Mouse (Mus musculus): ENCODE measurements around the gene Commd1. TPM values are rescaled to one million over a fixed set of nuclear protein-coding genes. Genes with fewer than 3 reads are reported as not detected.

The Commd1 gene
- polyA plus RNA-seq, 2 experiments, result 89.7 to 372 TPM

DNA sequence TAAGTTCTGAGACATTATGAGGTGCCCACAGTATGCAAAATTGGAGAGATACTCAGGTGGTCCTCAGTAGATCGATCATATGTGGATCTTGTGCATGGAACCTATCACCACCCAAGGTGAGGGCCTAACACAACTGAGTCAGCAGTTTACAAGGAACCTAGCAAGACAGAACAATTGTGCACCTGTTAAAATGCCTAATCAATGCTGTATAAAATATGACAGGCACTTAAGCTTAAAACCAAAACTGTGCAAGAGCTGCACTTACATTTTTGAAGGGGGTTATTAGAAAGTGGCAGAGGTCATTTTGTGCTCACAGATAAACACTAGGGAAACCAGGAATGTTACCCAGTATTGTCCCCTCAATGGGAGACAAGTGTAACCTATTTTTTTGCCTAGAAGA, 23.1 kb upstream of the Commd1 start:
- no peak for ATAC-seq (ENCODE audit: low FRiP score, low read depth)
- no peaks in the 10 kb centered on the region for H3K27me3 ChIP-seq (ENCODE audit: control insufficient read depth, insufficient read depth, low read length)
- H3K36me3 ChIP-seq (ENCODE audit: control insufficient read depth, insufficient read depth, low read length), result peaks cover 49% of the 10 kb centered on the region
- 0 out of 2 replicates have a peak, but pooled peaks cover 3% of the 10 kb centered on the region for H3K4me1 ChIP-seq (ENCODE audit: control insufficient read depth, insufficient read depth, low read length)
- H3K4me3 ChIP-seq (replicated peaks; ENCODE audit: low read length), result no peak overlapping the region
- WGBS, result 88% methylated on average over 1 of the region's 1 CpGs
- H3K9me3 ChIP-seq (ENCODE audit: control insufficient read depth, low read length), result no peaks in the 10 kb centered on the region
- no peak overlapping the region for H3K27ac ChIP-seq (replicated peaks; ENCODE audit: low read depth, low read length)
- no peak overlapping the region for H3K9ac ChIP-seq (ENCODE audit: low read depth, low read length, severe bottlenecking)
- no peak for TF ChIP-seq POLR2A (IDR thresholded peaks at IDR 0.05; ENCODE audit: borderline replicate concordance, extremely low read depth, insufficient read depth, insufficient read length)
- no peak for DNase-seq (ENCODE audit: low spot score)
- no peak overlapping the region for H3K4me2 ChIP-seq (replicated peaks; ENCODE audit: low read depth, low read length, severe bottlenecking)

DNA sequence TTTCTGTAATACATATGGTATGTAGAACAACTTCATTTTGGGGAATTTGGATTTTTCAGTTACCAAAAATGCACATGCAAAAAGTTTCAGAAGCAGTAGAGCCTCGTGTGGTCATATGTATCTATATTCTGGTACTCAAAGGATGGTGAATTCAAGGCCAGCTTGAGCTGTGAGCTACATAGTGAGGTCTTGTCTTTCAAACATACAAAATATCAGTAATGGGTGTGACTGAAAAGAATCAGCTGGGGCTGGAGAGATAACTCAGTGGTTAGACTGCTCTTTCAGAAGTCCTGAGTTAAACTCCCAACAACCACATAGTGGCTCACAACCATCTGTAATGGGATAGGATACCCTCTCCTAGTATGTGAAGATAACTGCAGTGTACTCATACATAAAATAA, 16.1 kb upstream of the Commd1 start:
- H3K9ac ChIP-seq (ENCODE audit: low read depth, low read length, severe bottlenecking), result no peak overlapping the region

DNA sequence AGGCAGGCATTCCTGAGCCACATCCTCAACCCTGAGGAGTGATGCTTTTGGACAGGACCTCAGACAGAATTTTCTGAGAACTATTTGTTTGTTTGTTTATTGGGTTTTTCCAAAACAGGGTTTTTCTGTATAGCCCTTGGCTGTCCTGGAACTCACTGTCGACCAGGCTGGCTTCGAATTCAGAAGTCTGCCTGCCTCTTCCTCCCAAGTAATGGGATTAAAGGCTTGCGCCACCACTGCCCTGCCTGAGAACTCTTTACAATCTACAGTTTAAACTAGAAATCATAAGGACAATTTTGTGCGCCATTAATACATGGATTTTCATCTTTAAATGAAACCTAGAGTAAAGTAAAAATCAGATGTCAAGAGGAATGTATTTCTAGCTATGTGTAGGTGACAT, 13.3 kb upstream of the Commd1 start:
- Histone ChIP-seq H3K4me1 (ENCODE audit: control insufficient read depth, insufficient read depth, low read length) (peaks cover 10% of the 10 kb centered on the region; the same call in 1 of the 2 replicates), H3K9ac (ENCODE audit: low read depth, low read length, severe bottlenecking) (no peak overlapping the region), H3K27me3 (ENCODE audit: control insufficient read depth, insufficient read depth, low read length) (no peaks in the 10 kb centered on the region), H3K36me3 (ENCODE audit: control insufficient read depth, insufficient read depth, low read length) (peaks cover 63% of the 10 kb centered on the region), H3K4me3 (replicated peaks; ENCODE audit: low read length) (no peak overlapping the region), H3K27ac (replicated peaks; ENCODE audit: low read depth, low read length) (no peak overlapping the region), H3K4me2 (replicated peaks; ENCODE audit: low read depth, low read length, severe bottlenecking) (no peak overlapping the region), H3K9me3 (ENCODE audit: control insufficient read depth, low read length) (no peaks in the 10 kb centered on the region)
- ATAC-seq (ENCODE audit: low FRiP score, low read depth) (no peak), DNase-seq (ENCODE audit: low spot score) (no peak)
- WGBS, result 94% methylated on average over 4 of the region's 4 CpGs
- no peak for TF ChIP-seq POLR2A (IDR thresholded peaks at IDR 0.05; ENCODE audit: borderline replicate concordance, extremely low read depth, insufficient read depth, insufficient read length)

More for the DNA sequence above, 16.1 kb upstream of the Commd1 start:
- no peaks in the 10 kb centered on the region for H3K9me3 ChIP-seq (ENCODE audit: control insufficient read depth, low read length)
- WGBS, result 86% methylated on average over 1 of the region's 1 CpGs
- H3K36me3 ChIP-seq (ENCODE audit: control insufficient read depth, insufficient read depth, low read length), result peaks cover 85% of the 10 kb centered on the region
- H3K27ac ChIP-seq (replicated peaks; ENCODE audit: low read depth, low read length), result no peak overlapping the region
- no peak for ATAC-seq (ENCODE audit: low FRiP score, low read depth)
- no peak for TF ChIP-seq POLR2A (IDR thresholded peaks at IDR 0.05; ENCODE audit: borderline replicate concordance, extremely low read depth, insufficient read depth, insufficient read length)
- H3K27me3 ChIP-seq (ENCODE audit: control insufficient read depth, insufficient read depth, low read length), result no peaks in the 10 kb centered on the region
- no peak for DNase-seq (ENCODE audit: low spot score)
- H3K4me2 ChIP-seq (replicated peaks; ENCODE audit: low read depth, low read length, severe bottlenecking), result no peak overlapping the region
- H3K4me3 ChIP-seq (replicated peaks; ENCODE audit: low read length), result no peak overlapping the region
- no peaks in the 10 kb centered on the region for H3K4me1 ChIP-seq (ENCODE audit: control insufficient read depth, insufficient read depth, low read length)

DNA sequence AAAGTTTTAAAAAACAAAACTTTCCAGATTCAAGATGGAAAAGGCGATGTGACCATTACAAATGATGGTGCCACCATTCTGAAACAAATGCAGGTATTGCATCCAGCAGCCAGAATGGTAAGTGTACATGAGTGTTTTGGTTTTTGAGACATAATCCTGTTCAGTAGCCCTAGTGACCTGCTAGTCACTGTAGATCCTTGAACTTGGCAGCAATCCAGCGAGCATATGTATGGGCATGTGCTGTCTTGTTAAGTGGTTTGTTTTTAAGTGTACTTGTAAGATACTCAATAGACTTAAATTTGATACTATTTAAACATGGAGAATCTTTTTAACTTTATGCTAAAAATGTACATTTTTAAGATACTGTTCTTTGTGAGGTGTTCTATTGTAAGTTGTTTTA, 12.1 kb upstream of the Commd1 start:
- Histone ChIP-seq H3K4me1 (ENCODE audit: control insufficient read depth, insufficient read depth, low read length) (peaks cover 10% of the 10 kb centered on the region; the same call in 1 of the 2 replicates), H3K27ac (replicated peaks; ENCODE audit: low read depth, low read length) (no peak overlapping the region), H3K9ac (ENCODE audit: low read depth, low read length, severe bottlenecking) (no peak overlapping the region), H3K27me3 (ENCODE audit: control insufficient read depth, insufficient read depth, low read length) (no peaks in the 10 kb centered on the region), H3K4me2 (replicated peaks; ENCODE audit: low read depth, low read length, severe bottlenecking) (no peak overlapping the region), H3K9me3 (ENCODE audit: control insufficient read depth, low read length) (no peaks in the 10 kb centered on the region), H3K36me3 (ENCODE audit: control insufficient read depth, insufficient read depth, low read length) (peaks cover 52% of the 10 kb centered on the region), H3K4me3 (replicated peaks; ENCODE audit: low read length) (no peak overlapping the region)
- DNase-seq (ENCODE audit: low spot score) (no peak), ATAC-seq (ENCODE audit: low FRiP score, low read depth) (no peak)
- WGBS, result 89% methylated on average over 2 of the region's 2 CpGs
- no peak for TF ChIP-seq POLR2A (IDR thresholded peaks at IDR 0.05; ENCODE audit: borderline replicate concordance, extremely low read depth, insufficient read depth, insufficient read length)

DNA sequence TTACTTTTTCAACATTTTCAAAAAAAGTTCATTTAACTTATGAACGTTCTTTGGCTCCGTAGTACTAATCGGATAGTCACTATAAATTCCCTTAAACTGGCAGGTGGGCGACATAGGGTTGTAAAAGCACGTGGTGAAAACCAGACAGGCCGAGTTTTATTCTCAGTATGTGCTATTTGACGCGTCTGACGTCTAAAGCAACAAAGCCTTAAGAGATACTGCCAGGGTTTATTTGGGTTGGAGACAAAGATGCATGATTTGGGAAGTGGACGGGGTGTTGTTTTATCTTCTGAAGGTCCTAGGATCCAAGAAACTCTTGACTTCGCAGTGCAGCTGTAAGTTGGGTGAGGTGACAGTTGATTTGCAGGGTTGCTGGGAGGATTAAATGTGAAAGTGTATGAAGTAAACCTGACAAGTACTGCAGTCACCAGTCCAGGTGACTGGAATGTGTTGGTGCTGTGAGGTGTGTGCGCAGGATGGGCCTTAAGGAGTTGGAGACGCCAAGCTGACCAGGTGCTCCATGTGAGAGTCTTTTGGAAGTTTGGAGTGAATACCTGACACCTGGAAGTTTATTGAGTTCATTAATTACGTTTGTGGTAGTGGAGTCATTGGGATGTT, 9.1 kb upstream of the Commd1 start:
- H3K27ac ChIP-seq (replicated peaks; ENCODE audit: low read depth, low read length), result peak overlapping the region; percentile 94; the same call in 1 of the 2 replicates

More for the DNA sequence above, 9.1 kb upstream of the Commd1 start:
- DNase-seq (ENCODE audit: low spot score) (no peak), ATAC-seq (ENCODE audit: low FRiP score, low read depth) (no peak)
- Histone ChIP-seq H3K9ac (ENCODE audit: low read depth, low read length, severe bottlenecking) (peak overlapping the region; percentile 90), H3K4me1 (ENCODE audit: control insufficient read depth, insufficient read depth, low read length) (peaks cover 10% of the 10 kb centered on the region; the same call in 1 of the 2 replicates), H3K4me2 (replicated peaks; ENCODE audit: low read depth, low read length, severe bottlenecking) (peak overlapping the region; percentile 92), H3K9me3 (ENCODE audit: control insufficient read depth, low read length) (no peaks in the 10 kb centered on the region), H3K4me3 (replicated peaks; ENCODE audit: low read length) (peak overlapping the region; percentile 67), H3K36me3 (ENCODE audit: control insufficient read depth, insufficient read depth, low read length) (peaks cover 26% of the 10 kb centered on the region), H3K27me3 (ENCODE audit: control insufficient read depth, insufficient read depth, low read length) (no peaks in the 10 kb centered on the region)
- no peak for TF ChIP-seq POLR2A (IDR thresholded peaks at IDR 0.05; ENCODE audit: borderline replicate concordance, extremely low read depth, insufficient read depth, insufficient read length)
- WGBS, result 7% methylated on average over 14 of the region's 14 CpGs

Data from limb, embryonic 14.5 days (tissue).